Mouse (Mus musculus) neural tube, embryonic 11.5 days (tissue): ENCODE results near the gene Lasp1. TPM values are rescaled to one million over a fixed set of nuclear protein-coding genes. Genes with fewer than 3 reads are reported as not detected.

Source experiments
- polyA plus RNA-seq: library from polyadenylated mRNA; unstranded; fragments of >200 nt; fragmentation: Nextera tagmentation; extraction: Ambion mirVana; gene quantifications from 2 replicates; pipeline ENCODE4 v1.2.1, GENCODE M21; 2014

Lasp1 gene
- polyA plus RNA-seq, 1 experiment from 2014 or later, result 73.1 TPM

Other genes with a start within 250 kb of the Lasp1 start
- gene Srcin1, start 222.8 kb upstream of the Lasp1 start, polyA plus RNA-seq, result 2.5 and 2.6 TPM in 2 replicates
- gene Epop, start 169.3 kb upstream of the Lasp1 start, polyA plus RNA-seq, result 9.7 and 11.0 TPM in 2 replicates
- gene Mllt6, start 135.6 kb upstream of the Lasp1 start, polyA plus RNA-seq, result 3.9 and 4.5 TPM in 2 replicates
- 20.2 and 21.1 TPM in 2 replicates for gene Cisd3, start 113.2 kb upstream of the Lasp1 start, polyA plus RNA-seq
- gene Pcgf2, start 98.5 kb upstream of the Lasp1 start, polyA plus RNA-seq, result 17.5 and 17.8 TPM in 2 replicates
- gene Psmb3, start 95.6 kb upstream of the Lasp1 start, polyA plus RNA-seq, result 545 and 553 TPM in 2 replicates
- gene Pip4k2b, start 54.3 kb upstream of the Lasp1 start, polyA plus RNA-seq, result 2.0 and 2.8 TPM in 2 replicates
- 13.3 and 13.7 TPM in 2 replicates for gene Cwc25, start 32.4 kb upstream of the Lasp1 start, polyA plus RNA-seq
- not detected in 2 replicates for gene 1700001P01Rik, start 23.1 kb upstream of the Lasp1 start, polyA plus RNA-seq
- gene Rpl23, start 16.6 kb upstream of the Lasp1 start, polyA plus RNA-seq, result 453 and 457 TPM in 2 replicates
- gene B230217C12Rik, start 41.8 kb downstream of the Lasp1 start, polyA plus RNA-seq, result 14.1 and 15.0 TPM in 2 replicates
- 0.53 and 0.65 TPM in 2 replicates for gene Fbxo47, start 85.2 kb downstream of the Lasp1 start, polyA plus RNA-seq
- gene Plxdc1, start 187.4 kb downstream of the Lasp1 start, polyA plus RNA-seq, result 0.24 TPM in 1 of 2 replicates, not detected in the other
- gene Arl5c, start 197.2 kb downstream of the Lasp1 start, polyA plus RNA-seq, result 10.6 and 14.1 TPM in 2 replicates
- gene Cacnb1, start 224.0 kb downstream of the Lasp1 start, polyA plus RNA-seq, result 15.2 and 15.8 TPM in 2 replicates
- 926 and 968 TPM in 2 replicates for gene Rpl19, start 227.7 kb downstream of the Lasp1 start, polyA plus RNA-seq